Mouse (Mus musculus) cortical plate, adult 2 months (tissue): ENCODE results near the gene Lcp2. TPM values are rescaled to one million over a fixed set of nuclear protein-coding genes. Genes with fewer than 3 reads are reported as not detected.
"Not testable (repeated sequence)": the region's sequence is repeated elsewhere in the genome, so short reads cannot be mapped to it uniquely, and the experiment has no call there.

Experiments
- H3K27ac ChIP-seq: fragments of 200-500 bp; 2 replicates; pipeline ENCODE4 v1.5.1; 2012; ENCODE audit warnings: low read length, control low read depth, inconsistent platforms; ENCODE audit not compliant: insufficient read depth
- H3K4me1 ChIP-seq: fragments of 200-500 bp; 2 replicates; pipeline ENCODE4 v1.6.1; 2011; ENCODE audit warnings: low read length; ENCODE audit not compliant: control insufficient read depth, insufficient read depth
- H3K4me3 ChIP-seq: fragments of 200-500 bp; 2 replicates; pipeline ENCODE4 v1.5.1; 2011; ENCODE audit warnings: mild to moderate bottlenecking, low read length, control low read depth; ENCODE audit not compliant: insufficient read depth
- CTCF ChIP-seq: fragments of 200-500 bp; IDR thresholded peaks from 2 replicates; pipeline ENCODE4 v1.5.1; 2011; ENCODE audit warnings: mild to moderate bottlenecking, control low read depth, low read length; ENCODE audit not compliant: insufficient read depth; ENCODE audit errors: extremely low read depth
- POLR2A ChIP-seq: fragments of 200-500 bp; IDR thresholded peaks from 2 replicates; pipeline ENCODE4 v1.6.1; 2011; ENCODE audit warnings: mild to moderate bottlenecking, low read length, control low read depth; ENCODE audit not compliant: insufficient read depth; ENCODE audit errors: extremely low read depth
- polyA plus RNA-seq: library from polyadenylated mRNA; depleted of rRNA; stranded (reverse); fragments of >200 nt; gene quantifications from 2 replicates; pipeline ENCODE4 v1.2.3, GENCODE M21; 2012; rRNA removed

The Lcp2 gene
- polyA plus RNA-seq, 1 experiment = 3.1 TPM

DNA sequence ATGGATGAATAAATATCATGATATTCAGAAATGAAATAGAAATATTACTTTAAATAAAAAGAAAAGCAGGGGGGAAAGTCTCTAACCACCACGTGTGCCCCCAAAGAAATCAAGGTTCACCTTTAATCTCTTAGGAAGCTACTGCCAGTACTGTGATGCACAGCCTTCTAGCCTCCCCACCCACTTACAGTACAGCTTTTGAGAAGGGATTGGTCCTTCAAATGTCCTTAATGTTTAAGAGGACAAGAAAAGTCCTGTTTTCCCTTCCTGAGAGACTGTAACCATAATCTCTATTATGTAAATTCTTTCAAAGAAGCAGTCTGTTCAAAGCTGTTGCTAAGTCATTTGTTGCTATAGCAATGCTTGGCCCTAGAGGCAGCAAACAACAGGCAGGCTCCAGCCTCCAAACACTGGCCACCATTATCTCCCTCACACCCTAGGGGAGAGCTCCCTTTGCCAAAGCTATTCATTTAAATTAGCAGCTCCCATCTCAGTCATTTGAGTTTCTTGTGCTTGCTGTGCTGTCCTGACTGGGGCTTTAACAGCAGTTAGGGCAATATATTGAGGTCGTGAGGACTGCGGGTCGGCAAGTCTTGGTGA, 66.2 kb downstream of the Lcp2 start:
- Histone ChIP-seq H3K27ac (no peak overlapping the region), H3K4me3 (no peak overlapping the region), H3K4me1 (peaks cover 1% of the 10 kb centered on the region; the same call in 1 of the 2 replicates)
- TF ChIP-seq POLR2A (no peak), CTCF (no peak)

GRCm38 (mm10) chr11:34113760-34114159, 67.0 kb downstream of the Lcp2 start:
- TF ChIP-seq CTCF (no peak), POLR2A (no peak)
- peaks cover 1% of the 10 kb centered on the region; the same call in 1 of the 2 replicates for H3K4me1 ChIP-seq
- H3K27ac ChIP-seq = no peak overlapping the region
- no peak overlapping the region for H3K4me3 ChIP-seq

GRCm38 (mm10) chr11:34116572-34117135, 69.9 kb downstream of the Lcp2 start:
- H3K4me3 ChIP-seq = no peak overlapping the region
- peaks cover 1% of the 10 kb centered on the region; the same call in 1 of the 2 replicates for H3K4me1 ChIP-seq
- no peak overlapping the region for H3K27ac ChIP-seq
- TF ChIP-seq CTCF (no peak), POLR2A (no peak)

DNA sequence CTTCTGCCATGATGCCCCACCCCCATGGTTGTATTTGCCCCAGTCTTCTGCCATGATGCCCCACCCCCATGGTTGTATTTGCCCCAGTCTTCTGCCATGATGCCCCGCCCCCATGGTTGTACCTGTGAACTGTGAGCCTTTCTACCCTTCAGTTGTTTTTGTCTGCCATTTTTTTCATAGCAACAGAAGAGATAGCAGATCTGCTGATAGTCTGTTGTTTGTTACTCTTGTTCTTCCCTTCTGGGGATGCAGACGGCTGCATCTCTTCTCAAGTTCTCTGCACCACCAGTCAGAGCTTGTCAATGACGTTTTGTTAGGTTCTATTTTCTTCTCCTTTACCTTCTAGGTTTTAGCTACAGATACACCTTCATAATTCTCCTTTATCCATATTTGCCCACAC, 70.9 kb downstream of the Lcp2 start:
- Histone ChIP-seq H3K4me1 (peaks cover 1% of the 10 kb centered on the region; the same call in 1 of the 2 replicates), H3K27ac (no peak overlapping the region), H3K4me3 (no peak overlapping the region)
- no peak for TF ChIP-seq POLR2A
- TF ChIP-seq CTCF = no peak

DNA sequence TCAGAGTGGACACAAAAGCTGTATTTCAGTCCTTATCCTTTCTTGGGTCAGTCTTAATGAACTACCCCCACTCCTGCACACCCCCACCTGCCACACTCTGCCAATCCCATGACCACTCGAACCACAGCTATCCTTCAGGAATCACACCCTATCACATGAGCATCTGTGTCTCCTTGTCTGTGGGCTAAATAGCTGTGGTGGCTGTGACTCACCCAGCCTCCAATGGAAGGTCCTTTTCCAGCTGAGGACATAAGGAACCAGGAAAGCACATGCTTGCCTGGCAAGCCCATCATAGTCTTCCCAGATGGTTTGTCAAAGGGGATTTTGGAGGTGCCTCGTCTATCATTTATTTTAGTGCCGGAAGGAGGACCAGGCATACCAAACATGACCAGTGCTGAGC, 71.6 kb downstream of the Lcp2 start:
- TF ChIP-seq POLR2A (no peak), CTCF (no peak)
- Histone ChIP-seq H3K27ac (no peak overlapping the region), H3K4me3 (no peak overlapping the region), H3K4me1 (no peaks in the 10 kb centered on the region)

DNA sequence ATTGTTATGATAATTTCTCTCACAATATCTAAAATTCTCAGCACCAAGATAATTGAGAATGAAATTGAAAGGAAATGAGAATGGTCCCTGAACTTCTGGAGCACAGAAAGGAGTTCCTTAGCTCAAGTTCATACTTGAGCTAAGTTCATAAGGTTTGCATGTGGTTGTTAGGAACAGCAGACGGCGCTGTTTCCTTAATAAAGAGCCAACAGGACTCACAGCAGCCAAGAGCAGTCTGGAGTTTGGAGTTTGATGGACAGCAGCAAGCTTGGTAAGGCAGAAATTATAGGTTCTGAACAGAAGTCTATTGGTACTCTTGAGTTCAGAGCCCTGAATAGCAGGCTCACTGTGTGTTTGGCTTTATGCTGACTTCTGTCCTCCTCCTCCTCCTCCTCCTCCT, 76.4 kb downstream of the Lcp2 start:
- Histone ChIP-seq H3K27ac (no peak overlapping the region), H3K4me1 (no peaks in the 10 kb centered on the region), H3K4me3 (no peak overlapping the region)
- TF ChIP-seq POLR2A (no peak), CTCF (peak; percentile 66)

DNA sequence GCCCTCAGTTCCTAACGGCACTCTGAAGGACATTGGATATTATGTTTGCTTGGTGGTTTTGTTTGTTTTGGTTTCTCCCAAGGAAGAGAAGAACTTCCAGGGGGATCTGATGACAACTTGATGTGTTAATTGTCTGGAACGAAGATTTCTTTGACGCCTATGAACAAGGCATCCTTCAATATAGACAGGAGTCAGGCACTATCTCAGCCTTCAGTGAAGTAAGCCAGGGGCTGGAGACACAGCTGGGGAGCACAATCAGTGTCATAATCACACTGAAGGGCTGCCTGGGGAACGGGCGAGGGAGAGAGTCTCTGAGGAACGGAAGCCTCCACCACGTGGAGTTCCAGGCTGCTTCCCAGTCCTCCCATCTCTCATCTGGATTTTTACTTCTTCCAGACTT, 78.1 kb downstream of the Lcp2 start:
- no peak for TF ChIP-seq CTCF
- no peak for TF ChIP-seq POLR2A
- Histone ChIP-seq H3K27ac (no peak overlapping the region), H3K4me1 (no peaks in the 10 kb centered on the region), H3K4me3 (no peak overlapping the region)

- not testable (repeated sequence) for H3K4me3 ChIP-seq, H3K27ac ChIP-seq, H3K4me1 ChIP-seq
Observed at GRCm38 (mm10) chr11:34125727-34126126, 79.0 kb downstream of the Lcp2 start.

DNA sequence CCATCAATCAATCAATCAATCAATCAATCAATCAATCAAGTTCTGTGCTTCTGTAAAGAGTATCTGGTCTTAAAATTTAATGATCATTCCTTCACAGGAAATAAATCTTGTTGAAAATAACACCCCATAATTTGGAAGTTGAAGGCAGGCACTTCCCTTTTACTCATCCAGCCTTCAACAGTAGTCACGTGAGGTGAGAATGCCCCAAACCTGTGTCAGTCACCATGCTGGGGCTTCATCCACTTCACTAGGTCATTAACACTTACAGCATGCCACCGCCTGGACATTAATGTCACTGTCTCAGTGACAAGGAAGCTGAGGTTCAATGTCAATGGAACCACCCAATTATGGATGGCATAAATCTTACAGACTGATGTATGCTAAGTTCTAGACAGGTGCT, 81.7 kb downstream of the Lcp2 start:
- Histone ChIP-seq H3K27ac (no peak overlapping the region), H3K4me1 (no peaks in the 10 kb centered on the region), H3K4me3 (no peak overlapping the region)
- TF ChIP-seq POLR2A (no peak), CTCF (no peak)

DNA sequence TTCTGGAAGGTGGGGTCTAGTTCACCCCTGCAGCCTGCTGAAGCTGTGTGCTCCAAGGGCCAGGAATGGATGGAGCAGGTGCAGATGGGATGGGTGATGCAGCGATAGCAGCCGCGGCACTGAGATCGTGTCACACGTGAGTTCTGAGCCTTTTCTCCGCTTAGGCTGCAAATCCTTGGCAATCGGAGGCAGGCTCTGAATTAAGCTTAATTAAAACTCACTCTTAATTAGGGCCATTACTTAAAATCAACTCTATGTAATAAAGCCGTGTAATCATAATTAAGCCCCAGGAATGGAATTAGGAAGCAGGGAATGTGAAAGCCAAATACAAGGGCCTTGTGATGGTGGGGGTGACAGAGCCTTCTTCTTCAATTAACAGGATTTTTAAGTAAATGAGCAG, 92.6 kb downstream of the Lcp2 start:
- no peaks in the 10 kb centered on the region for H3K4me1 ChIP-seq
- TF ChIP-seq CTCF = no peak
- no peak for TF ChIP-seq POLR2A
- no peak overlapping the region for H3K27ac ChIP-seq
- no peak overlapping the region for H3K4me3 ChIP-seq

Other genes starting within 250 kb of the Lcp2 start
- gene Kcnmb1, start 83.9 kb upstream of the Lcp2 start, polyA plus RNA-seq = 0.57 and 0.63 TPM in 2 replicates
- gene Kcnip1, start 53.8 kb upstream of the Lcp2 start, polyA plus RNA-seq = 31.6 and 32.2 TPM in 2 replicates
- not detected in 2 replicates for gene 4930469K13Rik, start 51.6 kb downstream of the Lcp2 start, polyA plus RNA-seq
- 0.04 TPM in 1 of 2 replicates, not detected in the other for gene Foxi1, start 161.2 kb downstream of the Lcp2 start, polyA plus RNA-seq